27 mouse cellular contexts compared by ENCODE assay signal in genomic region chr7:12013106-12013505, GRCm38 (mm10). TPM values are rescaled to one million over a fixed set of nuclear protein-coding genes. Genes with fewer than 3 reads are reported as not detected.
DNase-seq lines count a peak whose midpoint lies in the region; TF ChIP-seq lines count a peak whose summit lies in the region.
"Had no signal": no experiment of that assay in that cellular context is flagged by ENCODE, and none has a peak within 500 bp of the region (broad histone marks: within the 10 kb centered on the region; RNA-seq: fewer than 3 reads in every experiment).

No protein-coding gene starts in this region.

- H3K27ac ChIP-seq in limb, embryonic 10.5 days, result no peak overlapping the region
- H3K27ac ChIP-seq in layer of hippocampus, adult 2 months, result no peak overlapping the region
- H3K27ac ChIP-seq: embryonic facial prominence, embryonic 12.5 days; heart, embryonic 13.5 days; hindbrain, postnatal 0 days; liver, embryonic 12.5 days; macrophage; midbrain, embryonic 12.5 days had no signal

- no peak overlapping the region for H3K4me3 ChIP-seq in limb, embryonic 10.5 days
- no peak overlapping the region for H3K4me3 ChIP-seq in layer of hippocampus, adult 2 months
- H3K4me3 ChIP-seq: embryonic facial prominence, embryonic 12.5 days; heart, embryonic 13.5 days; liver, embryonic 12.5 days; midbrain, embryonic 12.5 days had no signal

- DNase-seq in embryo, embryonic 9.5 days (ENCODE audit: extremely low spot score), result peak; percentile 8
- no peak for DNase-seq in embryo, embryonic 11 days
- DNase-seq in retina, postnatal 1 day, result peak; percentile 17
- DNase-seq in retina, embryonic 14.5 days (ENCODE audit: low spot score), result no peak
- DNase-seq in limb, embryonic 10.5 days (ENCODE audit: low spot score), result peak; percentile 54
- no peak for DNase-seq in left cerebral cortex, postnatal 36 days (ENCODE audit: low spot score in 2 of 2)
- DNase-seq in layer of hippocampus, adult 2 months (ENCODE audit: low spot score in 2 of 2), result no peak
- no peak for DNase-seq in frontal cortex, postnatal 10 days (ENCODE audit: low spot score in 2 of 2)
- DNase-seq: adrenal gland, adult 8-10 months; B cell, adult 2 months; cerebellum, adult 2 months; heart, postnatal 36 days; kidney, adult 9 months; kidney, postnatal 36 days; left cerebral cortex, postnatal 4 days; lung, embryonic 14.5 days; right cerebral cortex, postnatal 14 days; thymus, postnatal 14 days had no signal

- TF ChIP-seq CTCF in layer of hippocampus, adult 2 months (conservative IDR thresholded peaks at IDR 0.05), result no peak

- H3K36me3 ChIP-seq in limb, embryonic 10.5 days, result no peaks in the 10 kb centered on the region
- H3K36me3 ChIP-seq: embryonic facial prominence, embryonic 12.5 days; heart, embryonic 13.5 days; liver, embryonic 12.5 days; midbrain, embryonic 12.5 days had no signal

- 79% methylated on average over 4 of the region's 4 CpGs for WGBS in limb, embryonic 10.5 days

- peaks cover 65% of the 10 kb centered on the region for H3K9me3 ChIP-seq in limb, embryonic 10.5 days (replicated peaks)

- H3K4me1 ChIP-seq in limb, embryonic 10.5 days, result no peaks in the 10 kb centered on the region
- H3K4me1 ChIP-seq: embryonic facial prominence, embryonic 12.5 days; heart, embryonic 13.5 days; liver, embryonic 12.5 days; midbrain, embryonic 12.5 days had no signal

- no peaks in the 10 kb centered on the region for H3K27me3 ChIP-seq in limb, embryonic 10.5 days (ENCODE audit: low read depth, poor library complexity, severe bottlenecking)
- H3K27me3 ChIP-seq: embryonic facial prominence, embryonic 12.5 days; heart, embryonic 13.5 days; liver, embryonic 12.5 days; midbrain, embryonic 12.5 days had no signal

- intact Hi-C loops in left cerebral cortex, postnatal 36 days (cut with DNase I), result no loop called here

RNA-seq across cellular contexts. Expression of gene Vmn1r77, which starts 23.4 kb away (rescaled TPM):
- not detected in 2 replicates for polyA plus RNA-seq in limb, embryonic 10.5 days (2016; fragmentation: Nextera tagmentation; extraction: Ambion mirVana)
- total RNA-seq in left cerebral cortex, postnatal 36 days (2021), result not detected
- under 1 TPM in 1 of 2 experiments, not detected in 1; 0.05 TPM for total RNA-seq in layer of hippocampus, adult 2 months (2021)
- total RNA-seq: adrenal gland, adult 8-10 months; ES-E14; heart, postnatal 36 days; hindbrain, postnatal 0 days; layer of hippocampus, postnatal 25 days; left cerebral cortex, postnatal 4 days had no signal
- polyA plus RNA-seq: cerebellum, adult 2 months; embryonic facial prominence, embryonic 12.5 days; gonadal fat pad, adult 2 months; heart, embryonic 13.5 days; hindbrain, postnatal 0 days; liver, embryonic 12.5 days; lung, embryonic 14.5 days; macrophage; midbrain, embryonic 12.5 days had no signal

Comparison
In these comparisons a context has a peak if more than half of its experiments do, and no peak if none do; other contexts are left out.
1. DNase-seq: peak in embryo, embryonic 9.5 days (single experiment), retina, postnatal 1 day (single experiment) and limb, embryonic 10.5 days (single experiment); none in embryo, embryonic 11 days (single experiment), retina, embryonic 14.5 days (single experiment), left cerebral cortex, postnatal 36 days (0 of 2), layer of hippocampus, adult 2 months (0 of 2) and frontal cortex, postnatal 10 days (0 of 2).